Mouse (Mus musculus) C2C12 (cell line): ENCODE results near the gene Gpr21. TPM values are rescaled to one million over a fixed set of nuclear protein-coding genes. Genes with fewer than 3 reads are reported as not detected.

Experiments used
- H3K27me3 ChIP-seq: one replicate; pipeline ENCODE4 v1.6.1; 2011; ENCODE audit not compliant: control insufficient read depth, insufficient read depth, insufficient read length
- H3K36me3 ChIP-seq: one replicate; pipeline ENCODE4 v1.6.1; 2011; ENCODE audit not compliant: control insufficient read depth, insufficient read depth
- H3K4me3 ChIP-seq: one replicate; pipeline ENCODE4 v1.5.1; 2011; ENCODE audit warnings: mild to moderate bottlenecking, control low read depth; ENCODE audit not compliant: poor library complexity, insufficient read depth, severe bottlenecking
- H3K79me2 ChIP-seq: one replicate; pipeline ENCODE4 v1.6.1; 2011; ENCODE audit not compliant: control insufficient read depth, insufficient read depth
- H3K79me3 ChIP-seq: one replicate; pipeline ENCODE4 v1.6.1; 2011; ENCODE audit warnings: low read depth, control low read depth
- H3ac ChIP-seq: one replicate; pipeline ENCODE3; 2011; ENCODE audit warnings: low read depth; ENCODE audit not compliant: control insufficient read depth, insufficient read length
- CEBPB ChIP-seq: IDR thresholded peaks from one replicate; pipeline ENCODE4 v1.6.1; 2011; ENCODE audit warnings: low read depth, mild to moderate bottlenecking, control low read depth, moderate library complexity
- CTCF ChIP-seq: IDR thresholded peaks from one replicate; pipeline ENCODE4 v1.5.1; 2011; ENCODE audit not compliant: control insufficient read depth, insufficient read depth, insufficient read length
- FOSL1 ChIP-seq: IDR thresholded peaks from one replicate; pipeline ENCODE4 v1.8.0; 2011; ENCODE audit warnings: mild to moderate bottlenecking, low read length; ENCODE audit not compliant: poor library complexity, insufficient read depth, severe bottlenecking
- MAX ChIP-seq: IDR thresholded peaks from one replicate; pipeline ENCODE4 v1.6.1; 2011; ENCODE audit warnings: mild to moderate bottlenecking, control low read depth
- MYOD1 ChIP-seq: IDR thresholded peaks from one replicate; pipeline ENCODE4 v1.6.1; 2011; ENCODE audit warnings: low read depth; ENCODE audit not compliant: control insufficient read depth, insufficient read length
- MYOG ChIP-seq: IDR thresholded peaks from one replicate; pipeline ENCODE4 v1.6.1; 2011; ENCODE audit not compliant: control insufficient read depth, insufficient read length; ENCODE audit errors: extremely low read depth
- USF1 ChIP-seq: IDR thresholded peaks from one replicate; pipeline ENCODE4 v1.6.1; 2011; ENCODE audit warnings: low read depth, mild to moderate bottlenecking, control low read depth, moderate library complexity
- polyA plus RNA-seq: library from polyadenylated mRNA; unstranded; fragments of >200 nt; fragmentation: generic; extraction: Trizol; gene quantifications from one replicate; pipeline ENCODE4 v1.2.1, GENCODE M21; 2012; ENCODE audit warnings: missing spikeins

The Gpr21 gene
- polyA plus RNA-seq, 1 experiment: 0.02 TPM

- Histone ChIP-seq H3K79me2 (no peaks in the 10 kb centered on the region), H3K79me3 (no peaks in the 10 kb centered on the region), H3K27me3 (no peaks in the 10 kb centered on the region), H3ac (no peak overlapping the region), H3K4me3 (no peak overlapping the region), H3K36me3 (peaks cover 3% of the 10 kb centered on the region)
- TF ChIP-seq MYOD1: no peak
Observed at GRCm38 (mm10) chr2:37527587-37527986, 11.5 kb downstream of the Gpr21 start.

GRCm38 (mm10) chr2:37529397-37529796 is 13.3 kb downstream of the Gpr21 start:
- Histone ChIP-seq H3K27me3 (no peaks in the 10 kb centered on the region), H3K79me2 (no peaks in the 10 kb centered on the region), H3K36me3 (peaks cover 21% of the 10 kb centered on the region), H3K79me3 (no peaks in the 10 kb centered on the region), H3ac (no peak overlapping the region), H3K4me3 (no peak overlapping the region)
- TF ChIP-seq MAX (no peak), MYOG (no peak), CEBPB (no peak), MYOD1 (no peak), CTCF (no peak), FOSL1 (no peak), USF1 (no peak)

- Histone ChIP-seq H3K79me2 (no peaks in the 10 kb centered on the region), H3K36me3 (peaks cover 30% of the 10 kb centered on the region), H3K79me3 (no peaks in the 10 kb centered on the region), H3K4me3 (no peak overlapping the region), H3ac (no peak overlapping the region), H3K27me3 (no peaks in the 10 kb centered on the region)
- TF ChIP-seq USF1 (no peak), FOSL1 (no peak), MYOG (no peak), CTCF (no peak), MYOD1 (no peak), MAX (no peak), CEBPB (no peak)
Observed at GRCm38 (mm10) chr2:37530766-37531165, 14.6 kb downstream of the Gpr21 start.

DNA sequence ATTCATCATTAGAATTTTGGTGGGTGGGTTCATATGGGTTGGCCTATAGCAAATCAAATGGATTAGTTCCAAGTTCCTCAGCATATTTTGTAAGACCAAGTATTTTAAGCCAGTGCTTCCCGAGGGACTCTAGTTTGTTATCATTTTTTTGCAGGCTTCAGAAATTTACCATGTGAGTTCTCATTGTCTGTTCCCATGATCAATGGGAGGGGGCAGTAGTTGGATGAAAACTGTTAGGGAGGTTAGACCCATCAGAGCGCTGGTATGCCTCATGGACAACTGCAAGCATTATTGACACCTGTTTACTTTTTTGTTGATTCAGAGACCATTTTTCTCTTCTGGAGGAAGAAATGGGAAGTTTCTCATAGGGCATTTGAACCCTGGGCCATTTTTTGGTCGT is 15.5 kb downstream of the Gpr21 start:
- TF ChIP-seq CTCF (no peak), USF1 (no peak), MAX (no peak), CEBPB (no peak), FOSL1 (no peak), MYOD1 (no peak), MYOG (no peak)
- no peaks in the 10 kb centered on the region for H3K79me2 ChIP-seq
- H3K36me3 ChIP-seq: peaks cover 34% of the 10 kb centered on the region
- H3ac ChIP-seq: no peak overlapping the region
- no peaks in the 10 kb centered on the region for H3K27me3 ChIP-seq
- H3K79me3 ChIP-seq: no peaks in the 10 kb centered on the region
- H3K4me3 ChIP-seq: no peak overlapping the region

GRCm38 (mm10) chr2:37549346-37550012 is 33.3 kb downstream of the Gpr21 start:
- H3K79me2 ChIP-seq: no peaks in the 10 kb centered on the region
- no peaks in the 10 kb centered on the region for H3K79me3 ChIP-seq
- no peaks in the 10 kb centered on the region for H3K27me3 ChIP-seq
- peaks cover 82% of the 10 kb centered on the region for H3K36me3 ChIP-seq
- no peak for TF ChIP-seq FOSL1
- no peak for TF ChIP-seq MYOD1
- no peak for TF ChIP-seq CEBPB
- TF ChIP-seq CTCF: no peak
- no peak for TF ChIP-seq MAX
- TF ChIP-seq MYOG: no peak
- no peak for TF ChIP-seq USF1
- no peak overlapping the region for H3K4me3 ChIP-seq
- H3ac ChIP-seq: no peak overlapping the region

DNA sequence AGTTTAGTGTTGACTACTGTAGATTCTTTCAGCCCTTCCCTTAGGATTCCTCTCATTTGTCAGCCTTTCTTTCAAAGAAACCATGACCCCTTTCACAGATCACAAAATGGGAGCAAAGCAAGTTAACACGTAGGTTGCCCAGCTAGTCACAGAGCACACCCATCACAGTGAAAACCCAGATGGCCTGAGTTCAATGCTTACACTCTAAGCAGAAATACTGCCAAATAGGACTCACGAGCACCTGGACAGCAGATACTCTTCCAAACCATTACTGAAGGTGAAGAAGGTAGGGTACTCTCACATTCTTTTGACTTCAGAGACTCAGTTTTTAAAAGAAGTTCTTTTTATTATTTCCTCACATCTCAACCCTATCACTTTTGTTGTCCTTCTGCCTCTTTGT is 40.2 kb downstream of the Gpr21 start:
- Histone ChIP-seq H3K27me3 (no peaks in the 10 kb centered on the region), H3ac (no peak overlapping the region), H3K79me2 (no peaks in the 10 kb centered on the region), H3K79me3 (no peaks in the 10 kb centered on the region), H3K36me3 (peaks cover 85% of the 10 kb centered on the region), H3K4me3 (no peak overlapping the region)
- no peak for TF ChIP-seq FOSL1
- TF ChIP-seq CEBPB: no peak
- TF ChIP-seq USF1: no peak
- TF ChIP-seq MAX: no peak
- no peak for TF ChIP-seq CTCF
- no peak for TF ChIP-seq MYOD1
- no peak for TF ChIP-seq MYOG
